Mouse (Mus musculus): ENCODE results near the gene Dcaf1.

The Dcaf1 gene

DNA sequence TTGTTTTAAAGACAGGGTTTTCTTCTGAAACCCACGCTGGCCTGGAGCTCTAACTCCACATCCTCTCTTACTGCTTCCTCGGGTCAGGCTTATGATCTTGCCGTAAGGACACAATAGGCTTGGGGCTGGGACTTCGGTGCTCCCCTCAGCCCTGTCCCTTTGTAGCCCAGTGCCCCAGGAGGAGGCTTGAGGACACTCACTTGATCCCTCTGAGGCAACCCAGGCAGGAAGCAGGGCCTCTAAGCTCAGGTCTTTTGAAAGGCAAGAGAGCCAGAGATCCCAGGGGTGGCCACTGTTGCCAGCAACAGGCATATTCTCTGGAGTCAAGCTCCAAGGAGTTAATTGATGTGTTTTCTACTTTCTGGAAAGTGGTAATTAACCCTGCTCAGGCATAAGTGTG lies 57.8 kb downstream of the Dcaf1 start:
- DNase-seq (ENCODE audit: low read depth): no peak

GRCm38 (mm10) chr9:106881071-106881755 lies 59.5 kb downstream of the Dcaf1 start:
- DNase-seq (ENCODE audit: low read depth): no peak

GRCm38 (mm10) chr9:106882176-106882575 lies 60.5 kb downstream of the Dcaf1 start:
- no peak for DNase-seq (ENCODE audit: low read depth)

DNA sequence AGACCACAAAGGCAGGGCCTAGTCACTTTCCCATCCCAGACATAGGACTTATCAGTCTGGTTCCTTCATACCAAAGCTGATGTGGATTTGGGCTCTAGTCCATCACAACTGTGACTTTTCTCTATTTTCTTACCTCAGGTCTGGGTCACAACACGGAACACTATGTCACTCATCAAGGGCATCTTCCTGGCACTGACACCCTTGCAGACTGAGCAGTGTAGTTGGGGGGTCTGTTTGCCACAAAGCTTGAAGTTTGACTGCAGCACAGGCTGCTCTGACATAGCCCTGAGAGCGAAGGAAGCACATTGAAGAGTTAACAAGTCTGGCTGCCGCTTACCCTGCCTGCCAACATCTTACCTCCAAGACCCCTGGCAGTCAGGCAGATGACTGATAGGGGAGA lies 61.4 kb downstream of the Dcaf1 start:
- no peak for DNase-seq (ENCODE audit: low read depth)

- no peak for DNase-seq (ENCODE audit: low read depth)
Measured at GRCm38 (mm10) chr9:106884306-106884705, 62.6 kb downstream of the Dcaf1 start.

DNA sequence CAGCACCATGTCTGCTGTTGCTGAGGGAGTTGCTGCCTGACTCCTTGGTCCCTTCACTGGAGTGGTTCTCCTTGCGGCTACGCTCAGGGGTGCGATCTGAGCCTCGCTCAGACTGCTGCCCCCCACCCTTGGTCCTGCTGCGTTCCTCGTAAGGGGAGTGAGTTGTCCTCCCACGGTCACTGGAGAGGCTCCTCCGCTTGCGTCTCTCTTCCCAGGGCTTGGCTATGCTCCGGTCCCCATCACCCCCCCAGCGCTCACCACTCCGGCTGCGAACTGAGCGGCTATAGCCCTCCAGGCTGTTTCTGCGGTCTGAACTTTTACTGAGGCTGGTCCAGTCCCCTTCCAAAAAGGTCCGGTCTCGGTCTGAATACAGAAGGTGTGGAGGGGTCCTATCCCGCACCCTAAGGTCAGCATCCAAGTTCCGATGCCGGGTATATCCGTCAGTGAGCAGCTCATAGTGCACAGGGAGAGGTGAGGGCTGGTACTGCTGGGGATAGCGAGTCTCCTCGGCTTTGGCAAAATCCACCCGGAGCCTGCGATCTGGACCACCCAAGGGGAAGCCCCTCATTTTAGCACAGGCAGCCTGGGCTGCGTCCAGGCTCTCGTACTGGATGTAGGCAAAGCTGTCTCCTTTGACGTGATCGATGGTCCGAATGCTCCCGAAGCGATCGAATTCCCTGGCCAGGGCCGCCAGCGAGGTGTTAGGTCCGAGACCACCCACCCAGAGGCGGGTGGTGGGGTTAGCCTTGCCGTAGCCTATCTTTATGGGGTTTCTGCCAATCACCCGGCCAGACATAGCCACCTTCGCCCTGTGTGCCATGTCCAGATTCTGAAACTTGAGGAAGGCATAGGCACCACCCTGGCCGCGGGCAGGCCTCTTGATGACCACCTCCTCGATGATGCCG lies 63.6 kb downstream of the Dcaf1 start:
- no peak for DNase-seq (ENCODE audit: low read depth)

DNA sequence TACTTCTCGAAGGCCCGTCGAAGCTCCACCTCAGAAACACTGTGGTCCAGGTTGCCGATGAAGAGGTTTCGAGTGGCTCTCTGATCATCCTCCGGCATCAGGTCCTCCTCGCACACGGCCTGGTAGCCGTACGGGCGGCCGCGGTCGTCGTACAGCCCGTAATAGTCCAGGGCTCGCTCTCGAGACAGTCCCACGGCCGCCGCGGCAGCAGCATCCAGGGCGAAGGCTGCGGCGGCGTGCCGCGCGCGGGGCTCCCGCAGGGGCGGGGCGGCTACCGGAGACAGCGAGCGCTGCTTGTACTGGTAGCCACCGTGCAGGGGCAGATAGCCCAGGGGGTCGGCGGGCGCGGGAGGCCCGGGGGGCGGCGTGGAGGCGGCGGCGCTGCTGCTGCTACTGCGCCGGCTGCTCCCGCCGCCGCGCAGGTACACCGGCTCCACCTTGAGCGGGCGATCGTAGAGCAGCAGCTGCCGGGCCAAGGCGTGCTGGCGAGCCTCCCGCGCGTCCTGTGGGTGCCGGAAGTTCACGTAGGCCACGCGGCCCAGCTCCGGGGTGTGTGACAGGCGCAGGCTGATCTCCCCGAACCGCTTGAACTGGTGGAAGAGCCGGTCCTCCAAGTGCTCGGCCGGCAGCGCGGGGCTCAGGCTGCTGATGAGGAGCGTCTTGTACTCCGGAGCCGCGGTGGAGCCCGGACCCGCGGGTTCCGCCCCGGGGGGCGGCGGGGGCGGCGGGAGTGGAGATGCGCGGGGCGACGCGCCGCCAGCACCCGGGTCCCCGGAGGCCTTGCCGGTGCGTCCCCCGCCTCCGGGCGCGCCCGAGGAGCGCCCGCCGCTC lies 64.4 kb downstream of the Dcaf1 start:
- DNase-seq (ENCODE audit: low read depth): no peak

DNA sequence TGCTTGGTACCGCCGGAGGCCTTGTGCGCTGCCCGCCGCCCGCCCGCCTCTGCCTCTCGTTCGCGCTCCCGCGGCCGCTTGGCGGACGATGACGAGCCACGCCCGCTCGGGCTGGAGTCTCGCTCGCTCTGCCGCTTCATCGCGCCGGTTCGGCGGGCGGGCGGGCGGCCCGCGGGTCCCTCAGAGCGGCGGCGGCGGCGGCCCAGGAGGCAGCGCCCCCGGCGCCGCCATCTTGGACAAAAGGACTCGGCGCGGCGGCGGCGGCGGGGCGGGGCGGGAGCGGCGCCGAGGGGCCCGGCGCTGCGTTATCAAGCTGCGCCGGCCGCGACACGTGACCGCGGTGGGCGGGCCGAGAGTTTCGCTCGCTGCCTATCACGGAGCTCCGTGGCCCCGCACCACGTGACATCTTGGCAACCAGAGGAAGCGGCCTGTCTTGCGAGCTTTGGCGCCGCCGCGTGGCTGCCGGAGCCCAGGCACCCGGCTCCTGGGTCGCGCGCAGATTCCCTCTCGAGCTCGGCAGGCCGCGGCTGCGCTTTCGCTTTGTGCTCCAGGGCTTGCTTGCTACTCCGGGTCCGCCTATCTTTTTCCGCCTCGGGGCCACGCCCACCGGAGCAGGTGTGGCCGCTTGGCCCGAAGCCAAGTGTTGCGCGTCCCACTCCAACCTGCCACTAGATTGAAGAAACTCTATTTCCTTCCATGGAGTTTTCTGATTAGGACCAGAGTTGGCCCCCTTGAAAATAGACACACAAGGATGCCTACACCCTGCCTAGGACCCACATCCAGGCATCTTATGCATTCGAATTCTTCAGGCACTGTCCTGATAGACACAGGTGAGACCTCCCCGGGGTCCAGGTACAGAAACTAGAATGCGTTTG lies 65.4 kb downstream of the Dcaf1 start, which contains the start of gene Rbm15b:
Rbm15b (minus strand) TSS at position 601 of the 875 bp plus-strand sequence.
- peak; percentile 92 for DNase-seq (ENCODE audit: low read depth)

- no peak for DNase-seq (ENCODE audit: low read depth)
Measured at GRCm38 (mm10) chr9:106888346-106888745, 66.7 kb downstream of the Dcaf1 start.

GRCm38 (mm10) chr9:106889321-106889720 lies 67.6 kb downstream of the Dcaf1 start:
- DNase-seq (ENCODE audit: low read depth): no peak

- DNase-seq (ENCODE audit: low read depth): no peak
Measured at GRCm38 (mm10) chr9:106890496-106891240, 69.0 kb downstream of the Dcaf1 start.

DNA sequence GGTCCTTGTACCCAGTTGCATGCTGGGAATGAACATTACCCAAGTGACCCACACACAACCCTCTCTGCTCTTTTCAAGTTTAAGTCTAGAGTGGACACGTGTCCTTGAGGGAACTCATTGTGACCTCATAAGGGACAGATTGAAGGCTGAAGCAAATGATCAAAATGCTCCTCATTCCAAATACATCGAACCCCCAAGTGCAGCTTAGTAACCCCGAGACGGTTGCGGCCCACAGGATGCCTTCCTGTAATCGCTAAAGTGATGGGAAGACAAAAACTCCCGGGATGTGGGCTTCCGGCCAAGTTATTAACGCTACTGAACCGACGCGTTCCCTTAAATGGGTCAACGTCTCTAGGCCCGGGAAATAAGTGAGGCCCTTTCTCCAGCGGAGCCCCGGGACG lies 69.7 kb downstream of the Dcaf1 start:
- no peak for DNase-seq (ENCODE audit: low read depth)

GRCm38 (mm10) chr9:106891829-106892551 lies 70.3 kb downstream of the Dcaf1 start, which contains the start of gene Manf:
Manf (minus strand) TSS chr9:106891979.
- peak; percentile 97 for DNase-seq (ENCODE audit: low read depth)

DNA sequence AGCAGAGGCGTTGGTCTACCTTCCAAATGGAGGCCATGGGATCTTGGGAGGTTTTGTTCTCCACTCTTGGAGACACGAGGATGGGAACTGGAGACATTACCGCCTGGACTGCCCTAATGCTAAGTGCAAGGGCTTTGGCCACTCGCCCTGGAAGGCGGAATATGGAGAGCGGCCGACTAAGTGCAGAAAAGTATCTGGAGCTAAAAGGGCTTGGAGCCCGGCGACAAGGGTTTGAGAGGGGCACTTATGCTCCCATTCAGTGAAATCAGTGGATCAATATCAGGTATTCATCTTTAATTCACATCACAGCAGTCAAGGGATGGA lies 70.8 kb downstream of the Dcaf1 start:
- DNase-seq (ENCODE audit: low read depth): no peak

GRCm38 (mm10) chr9:106893327-106893726 lies 71.7 kb downstream of the Dcaf1 start:
- DNase-seq (ENCODE audit: low read depth): no peak

- DNase-seq (ENCODE audit: low read depth): no peak
Measured at GRCm38 (mm10) chr9:106898901-106899300, 77.2 kb downstream of the Dcaf1 start.

- no peak for DNase-seq (ENCODE audit: low read depth)
Measured at GRCm38 (mm10) chr9:106901596-106901995, 79.9 kb downstream of the Dcaf1 start.

DNA sequence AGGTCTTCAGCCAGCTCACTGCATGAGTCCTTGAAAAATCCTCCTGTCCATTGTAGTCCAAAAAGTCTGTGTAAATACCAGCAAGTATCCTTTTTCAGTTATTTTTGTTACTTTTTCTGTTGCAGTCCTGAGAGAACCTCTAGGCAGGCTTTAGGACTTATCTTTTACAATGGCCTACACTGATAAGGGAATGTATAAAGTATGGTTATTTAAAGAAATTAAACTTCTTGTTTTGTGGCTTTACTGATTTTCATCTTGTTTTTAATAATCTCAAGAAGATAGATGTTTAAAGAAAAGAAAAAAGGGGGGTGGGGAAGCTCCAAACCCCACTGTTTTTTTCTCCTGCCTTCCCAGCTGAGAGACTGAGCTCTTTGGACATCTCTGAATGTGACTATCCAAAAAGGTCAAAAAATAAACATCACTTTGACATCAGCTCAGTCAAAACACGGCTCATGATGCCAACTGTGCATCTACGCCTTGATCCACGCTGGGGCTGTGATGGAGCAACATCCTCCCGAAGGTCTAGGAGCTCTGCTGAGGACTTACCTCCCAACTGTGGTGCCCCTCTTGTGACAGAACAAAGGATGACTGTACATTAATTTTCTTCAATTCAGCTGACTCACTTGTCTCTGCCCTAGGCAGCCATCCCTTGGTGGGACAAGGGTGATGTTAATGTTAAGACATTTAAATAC lies 81.6 kb downstream of the Dcaf1 start:
- DNase-seq (ENCODE audit: low read depth): no peak

- peak; percentile 27 for DNase-seq (ENCODE audit: low read depth)
Measured at GRCm38 (mm10) chr9:106903791-106904134, 82.1 kb downstream of the Dcaf1 start.

All from fibroblast of lung, adult 2 months (primary cell).